Mouse (Mus musculus) embryonic facial prominence, embryonic 11.5 days (tissue): ENCODE data around the gene Bcorl1. TPM values are rescaled to one million over a fixed set of nuclear protein-coding genes. Genes with fewer than 3 reads are reported as not detected.

Experiments used
- ATAC-seq: fragments of 200-750 bp; cut with Nextera tagmentation; replicated peaks from 2 replicates; pipeline ENCODE4 v1.8.0; 2017; ENCODE audit warnings: low read depth; ENCODE audit not compliant: insufficient number of reproducible peaks, low FRiP score, low TSS enrichment
- DNase-seq: peaks from one replicate; pipeline ENCODE4 v3.0.0-alpha.2; 2015; ENCODE audit warnings: low spot score
- H3K27ac ChIP-seq: fragments of 300-500 bp; sonication (generic); replicated peaks from 2 replicates; pipeline ENCODE4 v1.5.1; 2014; ENCODE audit warnings: mild to moderate bottlenecking, low read depth, low read length, control low read depth
- H3K27me3 ChIP-seq: fragments of 300-500 bp; sonication (generic); 2 replicates; pipeline ENCODE4 v1.6.1; 2014; ENCODE audit warnings: mild to moderate bottlenecking, low read length, moderate library complexity, mixed read lengths; ENCODE audit not compliant: control insufficient read depth, insufficient read depth
- H3K36me3 ChIP-seq: fragments of 300-500 bp; sonication (generic); replicated peaks from 2 replicates; pipeline ENCODE4 v1.6.1; 2014; ENCODE audit warnings: low read depth, mild to moderate bottlenecking, low read length, moderate library complexity, mixed read lengths; ENCODE audit not compliant: control insufficient read depth, insufficient read depth
- H3K4me1 ChIP-seq: fragments of 300-500 bp; sonication (generic); 2 replicates; pipeline ENCODE4 v1.6.1; 2014; ENCODE audit warnings: low read length, mixed read lengths; ENCODE audit not compliant: control insufficient read depth, insufficient read depth
- H3K4me2 ChIP-seq: fragments of 300-500 bp; sonication (generic); 2 replicates; pipeline ENCODE4 v1.6.1; 2014; ENCODE audit warnings: low read depth, mild to moderate bottlenecking, control low read depth, low read length, moderate library complexity
- H3K4me3 ChIP-seq: fragments of 300-500 bp; sonication (generic); 2 replicates; pipeline ENCODE4 v1.5.1; 2014; ENCODE audit warnings: low read depth, low read length, control low read depth
- H3K9ac ChIP-seq: fragments of 300-500 bp; sonication (generic); replicated peaks from 2 replicates; pipeline ENCODE4 v1.6.1; 2014; ENCODE audit warnings: mild to moderate bottlenecking, control low read depth, low read length
- H3K9me3 ChIP-seq: fragments of 300-500 bp; sonication (generic); replicated peaks from 2 replicates; pipeline ENCODE4 v1.6.1; 2016; ENCODE audit warnings: mild to moderate bottlenecking, low read length, inconsistent platforms, mixed read lengths; ENCODE audit not compliant: control insufficient read depth
- WGBS: fragments of 180-500 bp; shearing (Covaris S2); extraction: QIAGEN DNeasy Blood & Tissue Kit; methylation state at CpG from one replicate; pipeline ENCODE4 v1.1.7; 2014; 5-methylcytosine and 5-hydroxymethylcytosine counted together
- polyA plus RNA-seq: library from polyadenylated mRNA; unstranded; fragments of >200 nt; fragmentation: Nextera tagmentation; extraction: Ambion mirVana; gene quantifications from 2 replicates; pipeline ENCODE4 v1.2.1, GENCODE M21; 2014

Bcorl1 gene
- polyA plus RNA-seq, 1 experiment from 2014 or later: 3.2 TPM

DNA sequence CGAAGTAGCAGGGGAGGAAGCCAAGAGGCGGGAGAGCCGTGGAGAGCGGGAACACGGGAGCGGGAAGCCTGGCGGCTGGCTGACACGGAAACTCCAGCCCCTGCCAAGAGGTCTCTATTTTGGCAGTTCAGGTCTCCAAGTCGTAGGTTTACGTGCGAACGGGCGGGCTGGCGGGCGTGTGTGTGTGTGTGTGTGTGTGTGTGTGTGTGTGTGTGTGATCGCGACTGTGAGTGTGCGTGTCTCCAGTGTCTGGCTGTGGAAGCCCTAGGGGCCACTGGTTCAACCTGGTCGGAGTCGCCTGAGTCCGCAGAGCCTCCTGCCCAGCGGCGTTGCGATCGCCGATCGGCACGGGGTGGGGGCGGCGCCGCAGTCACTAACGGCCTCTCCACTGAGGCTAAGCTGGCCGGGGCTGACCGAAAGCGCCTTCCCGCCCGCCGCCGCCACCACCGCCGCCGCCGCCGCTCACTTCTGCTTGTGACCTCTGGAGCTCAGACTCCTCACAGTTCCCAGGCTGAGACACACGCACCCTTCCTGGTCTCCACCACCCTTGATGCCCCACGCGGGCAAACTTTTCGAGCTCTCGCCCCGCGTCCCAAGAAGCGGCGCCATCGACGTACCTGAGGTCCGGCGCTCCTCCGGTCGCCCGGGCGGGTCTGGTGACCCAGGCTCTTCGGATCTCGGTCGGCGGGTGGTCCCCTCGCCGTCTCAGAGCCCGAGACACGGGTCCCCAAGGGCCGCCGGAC, 111.9 kb downstream of the Bcorl1 start:
- no peaks in the 10 kb centered on the region for H3K4me1 ChIP-seq

DNA sequence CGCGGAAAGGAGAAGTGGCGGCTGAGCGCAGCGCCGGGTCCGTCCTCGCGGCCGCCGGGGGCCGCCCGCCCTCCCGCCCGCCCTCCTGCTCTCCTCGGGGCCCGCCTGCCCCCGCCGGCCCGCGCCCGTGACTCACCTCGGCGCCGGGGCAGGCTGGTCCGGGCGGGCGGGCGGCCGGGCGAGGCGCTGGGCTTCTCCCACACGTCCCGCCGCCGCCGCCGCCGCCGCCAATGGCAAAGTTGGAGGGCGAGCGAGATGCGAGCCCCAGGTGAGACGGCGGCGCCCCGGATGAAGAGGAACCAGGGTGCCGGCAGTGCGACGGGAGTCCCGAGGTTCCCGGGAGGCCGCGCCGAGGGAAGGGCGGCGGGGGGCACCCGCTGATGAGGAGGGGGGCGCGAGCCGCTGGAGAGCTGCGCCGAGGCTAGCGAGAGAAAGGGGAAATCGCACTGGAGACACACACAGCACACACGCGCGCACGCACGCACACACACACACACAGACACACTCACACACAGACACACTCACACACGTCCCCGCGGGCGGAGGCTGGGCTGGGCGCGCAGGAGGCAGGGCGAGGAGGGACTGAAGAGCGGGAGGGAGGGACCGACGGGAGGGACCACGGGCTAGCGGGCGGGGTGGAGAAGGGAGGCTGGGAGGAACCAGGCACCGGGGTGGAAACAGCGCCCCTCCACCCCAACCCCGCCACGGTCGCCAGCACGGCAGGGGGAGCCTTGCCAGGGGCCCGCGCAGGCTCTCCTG, 112.8 kb downstream of the Bcorl1 start:
- 21% methylated on average over 47 of the region's 91 CpGs for WGBS
- H3K27ac ChIP-seq: no peak overlapping the region

More for the DNA sequence above, 111.9 kb downstream of the Bcorl1 start:
- Histone ChIP-seq H3K27ac (no peak overlapping the region), H3K27me3 (no peaks in the 10 kb centered on the region; the same call in 1 of the 2 replicates), H3K9ac (peak overlapping the region; percentile 18; the same call in 1 of the 2 replicates), H3K9me3 (no peaks in the 10 kb centered on the region), H3K4me2 (peak overlapping the region; percentile 39), H3K4me3 (peak overlapping the region; percentile 38), H3K36me3 (no peaks in the 10 kb centered on the region)
- ATAC-seq (0 out of 2 replicates have a peak, but pooled peaks have one; percentile 22), DNase-seq (no peak)
- WGBS: 11% methylated on average over 38 of the region's 71 CpGs

DNA sequence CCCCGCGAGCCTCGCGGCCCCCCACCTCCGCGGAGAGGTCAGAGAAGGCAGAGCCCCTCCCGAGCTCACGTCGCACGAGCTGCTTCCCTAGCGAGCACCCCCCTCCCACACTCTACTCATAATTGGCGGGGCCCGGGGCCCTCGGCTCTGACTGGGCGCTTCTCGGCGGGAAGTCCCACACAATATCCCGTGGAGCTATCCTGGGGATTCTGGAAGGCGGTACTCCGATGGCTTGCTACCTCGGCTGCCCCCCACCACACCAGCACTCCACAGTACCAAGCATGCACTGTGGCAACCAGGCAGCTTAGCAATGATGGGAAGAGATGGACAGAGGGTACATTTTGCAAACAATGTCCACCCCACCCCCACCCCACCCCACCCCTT, 113.3 kb downstream of the Bcorl1 start:
- ATAC-seq (peak; percentile 61; the same call in 1 of the 2 replicates), DNase-seq (no peak)
- Histone ChIP-seq H3K27me3 (no peaks in the 10 kb centered on the region; the same call in 1 of the 2 replicates), H3K9ac (0 out of 2 replicates have a peak overlapping the region, but pooled peaks have one; percentile 6), H3K4me3 (peak overlapping the region; percentile 38), H3K4me1 (no peaks in the 10 kb centered on the region), H3K36me3 (no peaks in the 10 kb centered on the region), H3K4me2 (peak overlapping the region; percentile 39), H3K9me3 (no peaks in the 10 kb centered on the region), H3K27ac (no peak overlapping the region)
- WGBS: 9% methylated on average over 21 of the region's 21 CpGs

More for the DNA sequence above, 112.8 kb downstream of the Bcorl1 start:
- Histone ChIP-seq H3K4me3 (peak overlapping the region; percentile 38), H3K4me1 (no peaks in the 10 kb centered on the region), H3K27me3 (no peaks in the 10 kb centered on the region; the same call in 1 of the 2 replicates), H3K36me3 (no peaks in the 10 kb centered on the region), H3K9ac (peak overlapping the region; percentile 32), H3K9me3 (no peaks in the 10 kb centered on the region), H3K4me2 (peak overlapping the region; percentile 39)
- DNase-seq (peak; percentile 44), ATAC-seq (peak; percentile 51)

DNA sequence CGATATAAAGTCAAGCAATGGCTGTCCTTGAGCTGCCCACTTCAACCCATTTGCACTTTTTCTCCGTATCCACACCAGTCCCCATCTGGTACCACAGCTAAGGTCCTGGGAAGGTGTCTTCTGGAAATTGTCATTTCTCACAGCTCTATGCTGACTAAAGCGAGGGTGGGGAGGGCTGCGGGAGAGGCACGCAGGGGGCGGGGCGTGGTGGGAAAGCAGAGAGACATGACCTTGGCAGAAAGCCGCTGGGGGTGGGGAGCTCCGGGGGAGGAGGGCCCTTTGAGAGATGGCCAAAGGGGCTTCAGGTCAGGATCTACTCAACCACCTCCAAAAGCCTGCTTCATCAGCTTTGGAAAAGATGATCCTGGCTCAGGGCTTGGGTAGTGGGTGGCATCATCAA, 113.9 kb downstream of the Bcorl1 start:
- Histone ChIP-seq H3K27me3 (no peaks in the 10 kb centered on the region; the same call in 1 of the 2 replicates), H3K9me3 (no peaks in the 10 kb centered on the region), H3K4me3 (no peak overlapping the region), H3K9ac (no peak overlapping the region), H3K36me3 (no peaks in the 10 kb centered on the region), H3K4me2 (no peak overlapping the region), H3K27ac (no peak overlapping the region), H3K4me1 (no peaks in the 10 kb centered on the region)
- no peak for ATAC-seq
- DNase-seq: no peak
- 29% methylated on average over 9 of the region's 9 CpGs for WGBS

DNA sequence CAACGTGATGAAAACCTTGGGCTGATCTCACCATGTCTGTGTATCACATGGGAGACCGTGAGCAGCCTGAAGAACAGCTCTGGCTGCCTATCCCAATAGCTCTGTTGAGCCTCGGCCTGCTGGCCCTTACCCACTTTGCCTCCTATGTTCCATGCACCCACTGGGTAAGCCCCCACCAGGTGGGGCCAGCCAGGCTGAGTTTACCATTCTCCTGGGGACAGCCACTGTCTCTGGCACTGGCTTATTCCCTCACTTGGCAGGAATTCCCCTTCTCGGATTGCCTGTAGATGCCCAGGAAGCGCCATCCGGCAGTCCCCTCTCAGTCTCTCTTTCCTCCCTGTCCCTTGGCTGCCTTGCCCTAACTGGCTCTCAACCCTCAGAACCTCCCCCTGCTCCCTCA, 115.8 kb downstream of the Bcorl1 start:
- Histone ChIP-seq H3K4me2 (no peak overlapping the region), H3K9ac (no peak overlapping the region), H3K36me3 (no peaks in the 10 kb centered on the region), H3K4me3 (no peak overlapping the region), H3K27me3 (no peaks in the 10 kb centered on the region; the same call in 1 of the 2 replicates), H3K27ac (no peak overlapping the region), H3K9me3 (no peaks in the 10 kb centered on the region), H3K4me1 (no peaks in the 10 kb centered on the region)
- WGBS: 58% methylated on average over 6 of the region's 6 CpGs
- ATAC-seq (no peak), DNase-seq (no peak)

Other genes with a start within 250 kb of the Bcorl1 start
- 2.5 and 2.7 TPM in 2 replicates for gene Xpnpep2, start 232.6 kb upstream of the Bcorl1 start, polyA plus RNA-seq
- 1.5 and 1.8 TPM in 2 replicates for gene Sash3, start 194.9 kb upstream of the Bcorl1 start, polyA plus RNA-seq
- 2.7 and 2.8 TPM in 2 replicates for gene Zdhhc9, start 132.5 kb upstream of the Bcorl1 start, polyA plus RNA-seq
- 23.8 and 27.5 TPM in 2 replicates for gene Utp14a, start 84.5 kb upstream of the Bcorl1 start, polyA plus RNA-seq
- 2.9 and 3.2 TPM in 2 replicates for gene Elf4, start 121.8 kb downstream of the Bcorl1 start, polyA plus RNA-seq
- gene Aifm1, start 172.2 kb downstream of the Bcorl1 start, polyA plus RNA-seq: 95.9 and 97.1 TPM in 2 replicates
- gene Rab33a, start 177.9 kb downstream of the Bcorl1 start, polyA plus RNA-seq: 9.1 and 9.4 TPM in 2 replicates